Mouse (Mus musculus): Measurements from ENCODE around the gene Il20ra.
"Not testable (repeated sequence)": the region's sequence is repeated elsewhere in the genome, so short reads cannot be mapped to it uniquely, and the experiment has no call there.

Gene Il20ra

GRCm38 (mm10) chr10:19712421-19712836 is at the start of gene Il20ra:
Gene Il20ra (plus strand): TSS chr10:19712570.
- DNase-seq (ENCODE audit: low spot score): no peak

- DNase-seq (ENCODE audit: low spot score): no peak
Observed at GRCm38 (mm10) chr10:19668973-19669372, 43.4 kb upstream of the Il20ra start.

GRCm38 (mm10) chr10:19672015-19672414 is 40.4 kb upstream of the Il20ra start:
- no peak for DNase-seq (ENCODE audit: low spot score)

- DNase-seq (ENCODE audit: low spot score): no peak
Observed at GRCm38 (mm10) chr10:19673146-19673545, 39.2 kb upstream of the Il20ra start.

GRCm38 (mm10) chr10:19687686-19688085 is 24.7 kb upstream of the Il20ra start:
- no peak for DNase-seq (ENCODE audit: low spot score)

- DNase-seq (ENCODE audit: low spot score): no peak
Observed at GRCm38 (mm10) chr10:19691287-19691686, 21.1 kb upstream of the Il20ra start.

- no peak for DNase-seq (ENCODE audit: low spot score)
Observed at GRCm38 (mm10) chr10:19691771-19692170, 20.6 kb upstream of the Il20ra start.

GRCm38 (mm10) chr10:19692332-19692731 is 20.0 kb upstream of the Il20ra start:
- no peak for DNase-seq (ENCODE audit: low spot score)

GRCm38 (mm10) chr10:19692988-19693387 is 19.4 kb upstream of the Il20ra start:
- DNase-seq (ENCODE audit: low spot score): no peak

GRCm38 (mm10) chr10:19693629-19694028 is 18.7 kb upstream of the Il20ra start:
- DNase-seq (ENCODE audit: low spot score): no peak

- no peak for DNase-seq (ENCODE audit: low spot score)
Observed at GRCm38 (mm10) chr10:19699331-19699730, 13.0 kb upstream of the Il20ra start.

- no peak for DNase-seq (ENCODE audit: low spot score)
Observed at GRCm38 (mm10) chr10:19704445-19704844, 7.9 kb upstream of the Il20ra start.

GRCm38 (mm10) chr10:19707768-19708167 is 4.6 kb upstream of the Il20ra start:
- DNase-seq (ENCODE audit: low spot score): no peak

- DNase-seq (ENCODE audit: low spot score): no peak
Observed at GRCm38 (mm10) chr10:19708277-19709070, 3.9 kb upstream of the Il20ra start.

- no peak for DNase-seq (ENCODE audit: low spot score)
Observed at GRCm38 (mm10) chr10:19711020-19711419, 1.4 kb upstream of the Il20ra start.

- no peak for DNase-seq (ENCODE audit: low spot score)
Observed at GRCm38 (mm10) chr10:19711551-19712171, 709 bp upstream of the Il20ra start.

- DNase-seq (ENCODE audit: low spot score): no peak
Observed at GRCm38 (mm10) chr10:19718627-19719026, 6.3 kb downstream of the Il20ra start.

GRCm38 (mm10) chr10:19722320-19722719 is 9.9 kb downstream of the Il20ra start:
- no peak for DNase-seq (ENCODE audit: low spot score)

GRCm38 (mm10) chr10:19724158-19724832 is 11.9 kb downstream of the Il20ra start:
- no peak for DNase-seq (ENCODE audit: low spot score)

- DNase-seq (ENCODE audit: low spot score): not testable (repeated sequence)
Observed at GRCm38 (mm10) chr10:19738442-19738841, 26.1 kb downstream of the Il20ra start.

- no peak for DNase-seq (ENCODE audit: low spot score)
Observed at GRCm38 (mm10) chr10:19745662-19746061, 33.3 kb downstream of the Il20ra start.

GRCm38 (mm10) chr10:19746156-19746555 is 33.8 kb downstream of the Il20ra start:
- no peak for DNase-seq (ENCODE audit: low spot score)

GRCm38 (mm10) chr10:19747661-19748060 is 35.3 kb downstream of the Il20ra start:
- DNase-seq (ENCODE audit: low spot score): no peak
